Mouse (Mus musculus) G1E (cell line): ENCODE measurements around the gene Cdk14. TPM values are rescaled to one million over a fixed set of nuclear protein-coding genes. Genes with fewer than 3 reads are reported as not detected.

ENCODE experiments used
- ATAC-seq: 2 replicates; pipeline ENCODE4 v1.8.0; 2016; ENCODE audit warnings: mild to moderate bottlenecking; ENCODE audit not compliant: insufficient number of reproducible peaks, poor library complexity, low FRiP score, severe bottlenecking; ENCODE audit errors: extremely low read depth
- DNase-seq: peaks from one replicate; pipeline ENCODE4 v3.0.0; 2012; ENCODE audit warnings: low spot score
- H3K27me3 ChIP-seq: 2 replicates; pipeline ENCODE4 v1.6.1; 2012; ENCODE audit warnings: mild to moderate bottlenecking, low read length, inconsistent platforms; ENCODE audit not compliant: insufficient read depth
- H3K36me3 ChIP-seq: replicated peaks from 2 replicates; pipeline ENCODE3; 2012; ENCODE audit warnings: mild to moderate bottlenecking, inconsistent platforms
- H3K4me1 ChIP-seq: 2 replicates; pipeline ENCODE4 v1.6.1; 2012; ENCODE audit warnings: low read depth, low read length, inconsistent platforms, mixed read lengths; ENCODE audit not compliant: insufficient read depth
- H3K4me3 ChIP-seq: 2 replicates; pipeline ENCODE4 v1.5.1; 2012; ENCODE audit warnings: low read depth, mild to moderate bottlenecking, inconsistent platforms, low read length, moderate library complexity, mixed read lengths
- H3K9me3 ChIP-seq: replicated peaks from 2 replicates; pipeline ENCODE4 v1.6.1; 2012; ENCODE audit warnings: inconsistent platforms
- CTCF ChIP-seq: IDR thresholded peaks from 2 replicates; pipeline ENCODE4 v1.5.1; 2012; ENCODE audit warnings: low read depth, low read length, inconsistent platforms, mixed read lengths
- GATA1 ChIP-seq: IDR thresholded peaks from 2 replicates; pipeline ENCODE4 v1.6.1; 2012; ENCODE audit warnings: borderline replicate concordance, low read length, inconsistent platforms, mixed read lengths
- GATA2 ChIP-seq: IDR thresholded peaks from 2 replicates; pipeline ENCODE4 v1.6.1; 2012; ENCODE audit warnings: low read depth, low read length, inconsistent platforms, borderline replicate concordance
- POLR2AphosphoS5 ChIP-seq: IDR thresholded peaks from 2 replicates; pipeline ENCODE4 v1.6.1; 2012; ENCODE audit warnings: low read depth, low read length, inconsistent platforms; ENCODE audit not compliant: insufficient replicate concordance
- TAL1 ChIP-seq: conservative IDR thresholded peaks from 2 replicates; pipeline ENCODE4 v1.6.1; 2012; ENCODE audit warnings: low read depth, low read length, inconsistent platforms, mixed read lengths
- polyA plus RNA-seq: library from polyadenylated mRNA; stranded (reverse); fragments of >175 nt; gene quantifications from 2 replicates; pipeline ENCODE4 v1.2.3, GENCODE M21; 2012
- total RNA-seq, 2 experiments: library from RNA; stranded (forward) in 1 of 2; stranded (reverse) in 1 of 2; fragments of 200-1000 nt in 1 of 2; fragments of >200 nt in 1 of 2; fragmentation: Nextera tagmentation in 1 of 2; gene quantifications; 2 replicates each; pipeline ENCODE4 v1.2.3; 2014 to 2017

The Cdk14 gene
- total and polyA plus RNA-seq, 3 experiments, result 0.98 TPM; not detected in 2

DNA sequence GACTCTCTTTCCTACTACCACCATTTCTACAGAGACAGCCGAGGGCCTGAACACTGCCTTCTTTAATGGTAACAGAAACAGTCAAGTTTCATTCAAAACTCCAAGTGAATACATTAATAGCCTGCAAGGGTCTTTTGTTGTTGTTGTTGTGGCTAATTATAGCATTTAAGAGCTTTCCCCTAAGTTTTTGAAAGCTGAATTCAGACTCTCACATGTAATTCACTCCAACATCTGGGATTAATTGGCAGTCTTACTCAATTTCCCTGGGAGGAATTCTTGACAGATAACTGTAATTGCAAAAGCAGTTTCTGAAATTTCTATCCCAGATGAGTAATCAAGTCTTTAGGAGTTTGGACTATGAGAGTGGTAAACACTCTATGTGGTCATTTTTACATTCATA is 245.0 kb downstream of the Cdk14 start:
- Histone ChIP-seq H3K4me1 (no peaks in the 10 kb centered on the region), H3K27me3 (no peaks in the 10 kb centered on the region; the same call in none of the 2 replicates), H3K4me3 (no peak overlapping the region), H3K9me3 (no peaks in the 10 kb centered on the region), H3K36me3 (no peaks in the 10 kb centered on the region)
- TF ChIP-seq GATA1 (no peak), TAL1 (no peak), POLR2AphosphoS5 (no peak), GATA2 (no peak), CTCF (no peak)
- DNase-seq, result no peak
- no peak for ATAC-seq

DNA sequence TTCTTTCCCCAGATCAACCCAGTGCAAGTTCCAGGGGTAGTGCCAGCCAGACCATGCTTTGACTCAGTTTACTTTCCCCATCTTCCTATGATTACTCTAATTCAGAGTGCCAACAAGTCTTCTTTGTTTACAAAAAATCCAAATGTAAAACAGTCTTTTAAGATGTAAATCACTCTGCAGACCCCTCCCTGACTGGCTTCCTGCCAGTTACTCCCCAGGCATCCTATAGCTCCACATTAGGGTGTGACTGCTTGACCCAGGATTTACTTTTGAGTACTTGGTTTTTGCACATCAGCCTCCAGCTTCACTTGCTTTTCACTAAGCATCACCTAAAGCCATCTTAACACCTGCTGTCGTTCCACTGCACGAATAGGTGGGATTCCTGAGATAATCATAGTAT is 254.0 kb downstream of the Cdk14 start:
- Histone ChIP-seq H3K4me3 (no peak overlapping the region), H3K36me3 (no peaks in the 10 kb centered on the region), H3K9me3 (no peaks in the 10 kb centered on the region), H3K27me3 (no peaks in the 10 kb centered on the region), H3K4me1 (no peaks in the 10 kb centered on the region)
- TF ChIP-seq CTCF (no peak), GATA1 (no peak), TAL1 (no peak)
- DNase-seq, result no peak
- ATAC-seq, result no peak

DNA sequence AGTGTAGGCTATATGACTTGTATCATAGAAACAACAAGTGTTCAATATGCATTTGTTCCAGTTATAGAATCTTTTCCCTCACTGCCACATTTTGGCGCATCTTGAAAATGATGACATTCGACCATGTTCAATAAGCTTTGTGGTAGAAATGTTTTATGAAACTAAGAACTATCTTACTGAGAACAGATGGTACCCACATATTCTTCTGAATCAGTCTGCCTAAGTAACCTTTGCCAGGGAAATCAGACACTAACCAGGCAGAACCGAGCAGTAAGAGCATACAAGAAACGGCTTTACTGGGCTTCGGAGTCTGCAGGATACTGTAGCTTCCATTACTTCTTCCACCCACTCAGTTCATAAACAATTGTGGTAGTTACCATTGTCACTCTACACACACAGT is 255.8 kb downstream of the Cdk14 start:
- Histone ChIP-seq H3K9me3 (no peaks in the 10 kb centered on the region), H3K4me3 (no peak overlapping the region), H3K36me3 (no peaks in the 10 kb centered on the region), H3K4me1 (no peaks in the 10 kb centered on the region), H3K27me3 (no peaks in the 10 kb centered on the region)
- TF ChIP-seq GATA1 (no peak), GATA2 (no peak), POLR2AphosphoS5 (no peak), CTCF (no peak), TAL1 (no peak)
- DNase-seq (no peak), ATAC-seq (no peak)

DNA sequence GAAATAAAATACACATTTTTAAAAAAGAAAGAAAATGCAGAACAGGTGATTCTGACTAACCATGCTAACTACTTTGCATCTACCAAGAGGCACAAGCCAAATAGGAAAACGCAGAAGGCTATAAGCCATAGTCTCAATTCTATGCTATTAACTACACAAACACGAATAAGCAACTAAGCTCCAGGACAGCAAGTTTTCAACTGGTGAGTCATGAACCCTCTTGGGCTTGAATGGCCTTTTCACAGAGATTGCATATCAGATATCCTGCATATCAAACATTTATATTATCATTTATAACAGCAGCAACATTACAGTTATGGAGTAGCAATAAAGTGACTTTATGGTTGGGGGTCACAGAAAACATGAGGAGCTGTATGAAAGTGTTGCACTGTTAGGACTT is 256.3 kb downstream of the Cdk14 start:
- TF ChIP-seq GATA1, result no peak
- TF ChIP-seq CTCF, result no peak
- TF ChIP-seq TAL1, result no peak
- TF ChIP-seq POLR2AphosphoS5, result no peak
- TF ChIP-seq GATA2, result no peak
- no peak for ATAC-seq
- Histone ChIP-seq H3K4me3 (no peak overlapping the region), H3K36me3 (no peaks in the 10 kb centered on the region), H3K9me3 (no peaks in the 10 kb centered on the region), H3K4me1 (no peaks in the 10 kb centered on the region), H3K27me3 (no peaks in the 10 kb centered on the region)
- no peak for DNase-seq

DNA sequence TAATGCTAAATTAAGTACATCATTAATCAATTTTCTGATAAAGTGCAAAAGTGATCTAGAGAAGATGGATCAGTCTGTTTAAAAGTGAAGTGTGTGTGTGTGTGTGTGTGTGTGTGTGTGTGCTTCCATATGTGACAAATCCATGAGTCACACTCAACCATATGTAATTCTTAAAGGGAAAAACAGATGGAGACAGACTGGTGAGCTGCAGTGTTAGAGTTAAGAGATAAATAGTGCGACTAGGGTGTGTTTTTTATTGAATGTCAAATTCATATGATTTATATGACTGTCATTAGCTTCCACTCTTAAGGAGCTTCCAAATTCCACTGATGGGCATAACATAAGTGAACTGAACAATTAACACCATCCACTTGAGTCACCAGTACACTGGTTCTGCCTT is 260.6 kb downstream of the Cdk14 start:
- Histone ChIP-seq H3K36me3 (no peaks in the 10 kb centered on the region), H3K4me1 (no peaks in the 10 kb centered on the region), H3K4me3 (no peak overlapping the region), H3K27me3 (peaks cover 11% of the 10 kb centered on the region), H3K9me3 (no peaks in the 10 kb centered on the region)
- ATAC-seq (no peak), DNase-seq (no peak)
- TF ChIP-seq TAL1, result no peak
- TF ChIP-seq POLR2AphosphoS5, result no peak
- no peak for TF ChIP-seq GATA2
- TF ChIP-seq GATA1, result no peak
- no peak for TF ChIP-seq CTCF

DNA sequence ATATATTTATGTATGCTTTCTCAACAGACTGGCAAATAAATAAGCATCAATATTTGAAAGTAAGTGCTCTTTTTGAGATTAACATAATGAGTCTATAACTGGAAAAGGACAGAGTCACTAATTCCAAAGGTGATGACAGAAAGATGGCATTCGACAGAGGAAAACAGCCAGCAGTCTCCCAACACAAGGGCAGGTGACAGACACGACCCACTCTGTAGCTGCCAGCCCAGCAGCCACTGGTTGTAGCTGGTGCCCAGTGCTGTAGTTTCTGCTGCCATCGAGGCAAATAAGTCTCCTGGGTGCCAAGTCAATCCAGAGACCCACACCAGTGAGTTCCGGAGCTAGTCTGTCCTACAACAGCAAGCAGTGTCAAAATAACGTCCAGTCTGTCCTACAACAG is 280.3 kb downstream of the Cdk14 start:
- DNase-seq (no peak), ATAC-seq (no peak)
- Histone ChIP-seq H3K4me1 (no peaks in the 10 kb centered on the region), H3K4me3 (no peak overlapping the region), H3K27me3 (peaks cover 16% of the 10 kb centered on the region), H3K36me3 (no peaks in the 10 kb centered on the region), H3K9me3 (no peaks in the 10 kb centered on the region)
- TF ChIP-seq GATA1 (no peak), POLR2AphosphoS5 (no peak), TAL1 (no peak), GATA2 (no peak)
